Mouse (Mus musculus): ENCODE data around the gene Eif4g1. TPM values are rescaled to one million over a fixed set of nuclear protein-coding genes. Genes with fewer than 3 reads are reported as not detected.
A peak's percentile ranks its signal among the peaks of the same experiment; 100 is the strongest.

The Eif4g1 gene
- polyA plus RNA-seq, 1 experiment = 618 TPM

DNA sequence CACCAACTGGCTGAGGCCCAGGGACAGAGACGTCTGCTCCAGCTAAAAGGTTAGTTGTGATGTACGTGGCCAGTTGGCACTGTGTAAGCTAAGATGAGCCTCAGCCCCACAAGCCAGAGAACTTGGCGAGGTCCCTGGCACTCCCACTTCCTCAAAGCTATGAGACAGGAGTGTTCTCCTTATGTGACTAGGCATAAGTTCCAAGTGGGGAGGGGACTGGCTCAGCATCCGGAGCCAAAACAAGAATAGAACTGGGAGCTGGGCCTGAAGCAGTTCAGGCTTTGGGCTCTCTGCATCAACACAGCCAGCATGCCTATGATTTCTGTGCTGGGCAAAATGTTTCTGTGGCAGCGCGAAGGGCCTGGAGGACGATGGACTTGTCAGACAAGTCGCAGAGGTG is 26.7 kb downstream of the Eif4g1 start:
- no peak for DNase-seq
- H3K36me3 ChIP-seq (ENCODE audit: control insufficient read depth, insufficient read depth, low read length) = peaks cover 7% of the 10 kb centered on the region
- H3K27ac ChIP-seq (ENCODE audit: control insufficient read depth, insufficient read depth, low read length) = no peak overlapping the region
- peaks cover 14% of the 10 kb centered on the region for H3K4me1 ChIP-seq (replicated peaks; ENCODE audit: control insufficient read depth, insufficient read depth, low read length)
- no peaks in the 10 kb centered on the region; the same call in 1 of the 2 replicates for H3K27me3 ChIP-seq (ENCODE audit: control insufficient read depth, insufficient read depth, low read length)
- WGBS = 69% methylated on average over 8 of the region's 8 CpGs
- TF ChIP-seq CTCF (IDR thresholded peaks at IDR 0.05; ENCODE audit: borderline replicate concordance, control insufficient read depth, extremely low read depth, insufficient read depth, low read length, poor library complexity) = no peak
- no peak for TF ChIP-seq POLR2A (IDR thresholded peaks at IDR 0.05; ENCODE audit: control insufficient read depth, extremely low read depth, insufficient read depth, low read length, poor library complexity)
- no peak overlapping the region for H3K4me3 ChIP-seq (ENCODE audit: control insufficient read depth, insufficient read depth, low read length)

DNA sequence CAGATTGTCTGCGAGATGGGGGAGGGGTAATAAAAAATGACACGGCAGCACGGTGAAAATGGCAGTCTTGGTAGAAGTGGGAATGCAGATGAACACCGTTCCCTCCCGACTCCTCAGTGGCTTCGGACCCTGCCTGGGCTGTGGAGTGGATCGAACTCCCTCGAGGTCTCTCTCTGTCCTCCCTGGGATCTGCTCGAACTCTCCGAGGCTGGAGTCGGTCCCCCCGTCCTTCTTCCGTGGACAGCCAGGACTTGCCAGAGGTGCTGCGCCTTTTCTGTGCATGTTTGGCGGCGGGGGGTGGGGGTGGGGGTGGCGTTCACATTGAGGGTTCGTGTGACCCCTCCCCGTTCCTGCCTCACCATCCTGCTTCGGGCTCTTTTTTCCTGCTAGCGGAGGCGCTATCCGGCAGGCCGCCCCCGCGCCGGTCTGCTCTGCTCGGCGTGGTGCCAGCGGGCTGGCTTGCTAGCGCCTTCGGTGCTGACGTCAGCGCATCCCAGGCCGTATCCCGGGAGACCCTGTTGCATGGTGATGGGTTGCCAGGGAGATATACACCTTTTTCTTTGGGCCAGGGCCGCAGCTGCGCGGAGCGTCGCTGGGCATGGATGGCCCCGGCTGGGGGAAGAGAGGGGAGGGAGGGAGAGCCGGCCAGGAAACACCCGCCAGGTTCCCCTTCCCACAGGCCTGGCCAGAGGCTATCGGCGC is 27.7 kb downstream of the Eif4g1 start:
- TF ChIP-seq CTCF (IDR thresholded peaks at IDR 0.05; ENCODE audit: borderline replicate concordance, control insufficient read depth, extremely low read depth, insufficient read depth, low read length, poor library complexity) (no peak), POLR2A (IDR thresholded peaks at IDR 0.05; ENCODE audit: control insufficient read depth, extremely low read depth, insufficient read depth, low read length, poor library complexity) (no peak)
- peak; percentile 20 for DNase-seq
- WGBS = 6% methylated on average over 46 of the region's 46 CpGs
- H3K27ac ChIP-seq (ENCODE audit: control insufficient read depth, insufficient read depth, low read length) = no peak overlapping the region
- peak overlapping the region; percentile 4 for H3K4me3 ChIP-seq (ENCODE audit: control insufficient read depth, insufficient read depth, low read length)
- H3K4me1 ChIP-seq (replicated peaks; ENCODE audit: control insufficient read depth, insufficient read depth, low read length) = peaks cover 14% of the 10 kb centered on the region
- no peaks in the 10 kb centered on the region; the same call in 1 of the 2 replicates for H3K27me3 ChIP-seq (ENCODE audit: control insufficient read depth, insufficient read depth, low read length)
- H3K36me3 ChIP-seq (ENCODE audit: control insufficient read depth, insufficient read depth, low read length) = no peaks in the 10 kb centered on the region

DNA sequence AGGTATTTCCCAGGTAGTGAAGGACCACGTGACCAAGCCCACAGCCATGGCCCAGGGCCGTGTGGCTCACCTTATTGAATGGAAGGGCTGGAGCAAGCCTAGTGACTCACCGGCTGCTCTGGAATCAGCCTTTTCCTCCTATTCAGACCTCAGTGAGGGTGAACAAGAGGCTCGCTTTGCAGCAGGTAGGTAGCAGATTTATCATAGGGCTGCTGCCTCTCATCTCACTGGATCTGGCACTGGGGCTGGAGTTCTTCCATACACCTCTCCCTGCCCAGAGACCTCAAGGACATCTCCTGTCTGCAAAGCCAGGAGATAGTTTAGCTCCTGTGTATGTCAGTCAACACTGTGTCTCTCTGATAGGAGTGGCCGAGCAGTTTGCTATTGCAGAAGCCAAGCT is 31.2 kb downstream of the Eif4g1 start:
- H3K36me3 ChIP-seq (ENCODE audit: control insufficient read depth, insufficient read depth, low read length) = no peaks in the 10 kb centered on the region
- 94% methylated on average over 5 of the region's 5 CpGs for WGBS

DNA sequence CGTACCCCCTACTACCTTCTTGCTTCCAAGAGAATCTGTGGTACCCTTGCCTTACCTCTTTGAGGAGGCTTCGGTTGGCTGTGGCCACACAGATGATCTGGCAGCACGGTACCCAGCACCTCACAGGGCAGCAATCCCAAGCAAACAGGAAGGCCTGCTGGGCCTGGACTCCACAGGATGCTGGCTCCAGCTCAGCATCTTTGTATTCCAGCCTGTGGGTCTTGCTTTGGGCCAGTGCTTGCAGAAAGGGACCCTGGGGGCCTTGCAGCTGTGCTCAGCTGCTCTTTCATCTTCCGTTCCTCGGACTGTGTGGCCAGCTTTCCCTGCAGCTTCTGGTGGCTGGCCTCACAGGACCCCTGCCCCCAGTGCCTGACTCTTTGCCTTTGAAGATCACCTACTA is 31.9 kb downstream of the Eif4g1 start:
- Histone ChIP-seq H3K27ac (ENCODE audit: control insufficient read depth, insufficient read depth, low read length) (no peak overlapping the region), H3K27me3 (ENCODE audit: control insufficient read depth, insufficient read depth, low read length) (no peaks in the 10 kb centered on the region), H3K4me1 (replicated peaks; ENCODE audit: control insufficient read depth, insufficient read depth, low read length) (peaks cover 7% of the 10 kb centered on the region; the same call in 1 of the 2 replicates), H3K36me3 (ENCODE audit: control insufficient read depth, insufficient read depth, low read length) (no peaks in the 10 kb centered on the region), H3K4me3 (ENCODE audit: control insufficient read depth, insufficient read depth, low read length) (no peak overlapping the region)
- TF ChIP-seq POLR2A (IDR thresholded peaks at IDR 0.05; ENCODE audit: control insufficient read depth, extremely low read depth, insufficient read depth, low read length, poor library complexity) (no peak), CTCF (IDR thresholded peaks at IDR 0.05; ENCODE audit: borderline replicate concordance, control insufficient read depth, extremely low read depth, insufficient read depth, low read length, poor library complexity) (no peak)
- DNase-seq = no peak
- WGBS = 89% methylated on average over 5 of the region's 5 CpGs

More for the DNA sequence above, 31.2 kb downstream of the Eif4g1 start:
- DNase-seq = no peak
- Histone ChIP-seq H3K4me3 (ENCODE audit: control insufficient read depth, insufficient read depth, low read length) (no peak overlapping the region), H3K4me1 (replicated peaks; ENCODE audit: control insufficient read depth, insufficient read depth, low read length) (peaks cover 7% of the 10 kb centered on the region; the same call in 1 of the 2 replicates), H3K27ac (ENCODE audit: control insufficient read depth, insufficient read depth, low read length) (no peak overlapping the region), H3K27me3 (ENCODE audit: control insufficient read depth, insufficient read depth, low read length) (no peaks in the 10 kb centered on the region)
- TF ChIP-seq CTCF (IDR thresholded peaks at IDR 0.05; ENCODE audit: borderline replicate concordance, control insufficient read depth, extremely low read depth, insufficient read depth, low read length, poor library complexity) (no peak), POLR2A (IDR thresholded peaks at IDR 0.05; ENCODE audit: control insufficient read depth, extremely low read depth, insufficient read depth, low read length, poor library complexity) (no peak)

DNA sequence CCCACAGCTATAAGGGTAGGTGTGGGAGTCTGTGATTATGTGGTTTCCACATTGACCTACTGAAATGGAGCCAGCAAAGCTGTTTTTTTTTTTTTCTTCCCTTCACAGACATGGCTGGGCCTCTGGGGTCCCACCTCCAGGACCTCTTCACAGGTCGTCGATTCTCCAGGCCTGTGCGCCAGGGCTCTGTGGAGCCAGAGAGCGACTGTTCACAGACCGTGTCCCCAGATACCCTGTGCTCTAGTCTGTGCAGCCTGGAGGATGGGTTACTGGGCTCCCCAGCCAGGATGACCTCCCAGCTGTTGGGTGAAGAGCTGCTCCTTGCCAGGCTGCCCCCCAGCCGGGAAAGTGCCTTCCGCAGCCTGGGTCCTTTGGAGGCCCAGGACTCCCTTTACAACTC is 33.2 kb downstream of the Eif4g1 start:
- WGBS = 87% methylated on average over 7 of the region's 7 CpGs
- H3K27ac ChIP-seq (ENCODE audit: control insufficient read depth, insufficient read depth, low read length) = no peak overlapping the region
- H3K36me3 ChIP-seq (ENCODE audit: control insufficient read depth, insufficient read depth, low read length) = no peaks in the 10 kb centered on the region
- 0 out of 2 replicates have a peak, but pooled peaks cover 2% of the 10 kb centered on the region for H3K4me1 ChIP-seq (replicated peaks; ENCODE audit: control insufficient read depth, insufficient read depth, low read length)
- no peak overlapping the region for H3K4me3 ChIP-seq (ENCODE audit: control insufficient read depth, insufficient read depth, low read length)
- TF ChIP-seq CTCF (IDR thresholded peaks at IDR 0.05; ENCODE audit: borderline replicate concordance, control insufficient read depth, extremely low read depth, insufficient read depth, low read length, poor library complexity) = no peak
- no peak for TF ChIP-seq POLR2A (IDR thresholded peaks at IDR 0.05; ENCODE audit: control insufficient read depth, extremely low read depth, insufficient read depth, low read length, poor library complexity)
- DNase-seq = no peak
- no peaks in the 10 kb centered on the region for H3K27me3 ChIP-seq (ENCODE audit: control insufficient read depth, insufficient read depth, low read length)

DNA sequence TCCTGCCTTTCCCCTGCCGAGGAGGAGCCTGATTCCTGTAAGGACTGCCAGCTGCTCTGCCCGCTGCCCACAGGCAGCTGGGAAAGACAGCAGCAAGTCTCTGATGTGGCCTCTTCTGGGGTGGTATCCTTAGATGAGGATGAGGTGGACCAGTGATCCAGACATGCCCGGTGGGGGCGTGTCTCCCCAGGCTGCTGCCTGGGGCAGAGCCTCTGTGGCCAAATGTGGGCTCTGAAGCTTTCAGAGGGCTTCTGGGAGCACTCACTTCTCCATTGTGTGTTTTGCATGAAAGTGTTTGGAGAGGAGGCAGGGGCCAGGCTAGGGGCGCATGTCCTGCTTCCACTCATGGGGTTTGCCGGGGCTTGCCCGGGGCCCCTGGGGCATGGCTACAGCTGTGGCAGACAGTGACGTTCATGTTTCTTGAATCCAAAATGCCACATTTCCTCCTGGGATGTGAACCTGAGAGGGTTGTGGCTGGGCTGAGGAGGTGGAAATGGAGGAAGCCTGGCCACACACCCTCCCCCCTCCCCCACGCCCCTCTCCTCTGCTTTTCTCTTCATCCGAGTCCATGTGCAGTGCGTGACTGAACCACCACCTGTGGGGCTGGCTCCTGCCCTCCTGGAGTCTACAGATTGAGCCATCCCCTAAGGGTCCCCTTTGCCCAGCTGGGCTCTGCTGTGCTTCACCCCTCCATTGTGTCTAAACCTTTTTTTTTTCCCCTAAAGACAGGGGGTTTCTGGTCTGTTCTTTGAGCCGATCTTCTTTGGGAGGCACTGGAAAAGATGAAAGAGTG is 33.8 kb downstream of the Eif4g1 start:
- TF ChIP-seq POLR2A (IDR thresholded peaks at IDR 0.05; ENCODE audit: control insufficient read depth, extremely low read depth, insufficient read depth, low read length, poor library complexity) (no peak), CTCF (IDR thresholded peaks at IDR 0.05; ENCODE audit: borderline replicate concordance, control insufficient read depth, extremely low read depth, insufficient read depth, low read length, poor library complexity) (no peak)
- DNase-seq = no peak
- no peak overlapping the region for H3K4me3 ChIP-seq (ENCODE audit: control insufficient read depth, insufficient read depth, low read length)
- no peaks in the 10 kb centered on the region for H3K36me3 ChIP-seq (ENCODE audit: control insufficient read depth, insufficient read depth, low read length)
- no peak overlapping the region for H3K27ac ChIP-seq (ENCODE audit: control insufficient read depth, insufficient read depth, low read length)
- H3K4me1 ChIP-seq (replicated peaks; ENCODE audit: control insufficient read depth, insufficient read depth, low read length) = 0 out of 2 replicates have a peak, but pooled peaks cover 2% of the 10 kb centered on the region
- H3K27me3 ChIP-seq (ENCODE audit: control insufficient read depth, insufficient read depth, low read length) = no peaks in the 10 kb centered on the region
- 74% methylated on average over 12 of the region's 12 CpGs for WGBS

All from thymus, adult 2 months (tissue).